Mouse (Mus musculus) splenic B cell, adult 2 months (primary cell): ENCODE measurements around the gene Pdia4.
"Not testable (repeated sequence)": the region's sequence is repeated elsewhere in the genome, so short reads cannot be mapped to it uniquely, and the experiment has no call there.

ENCODE experiments used
- DNase-seq: peaks from one replicate; pipeline ENCODE4 v3.0.0-alpha.2; 2011; ENCODE audit warnings: low read depth, low spot score
- H3K27me3 ChIP-seq: 2 replicates; pipeline ENCODE4 v1.6.1; 2012; ENCODE audit warnings: mild to moderate bottlenecking, low read length, moderate library complexity, mixed read lengths; ENCODE audit not compliant: control insufficient read depth, poor library complexity, insufficient read depth, severe bottlenecking
- H3K36me3 ChIP-seq: 2 replicates; pipeline ENCODE4 v1.6.1; 2012; ENCODE audit warnings: mild to moderate bottlenecking, low read length, moderate library complexity, mixed read lengths; ENCODE audit not compliant: control insufficient read depth, poor library complexity, insufficient read depth, severe bottlenecking

Gene Pdia4

DNA sequence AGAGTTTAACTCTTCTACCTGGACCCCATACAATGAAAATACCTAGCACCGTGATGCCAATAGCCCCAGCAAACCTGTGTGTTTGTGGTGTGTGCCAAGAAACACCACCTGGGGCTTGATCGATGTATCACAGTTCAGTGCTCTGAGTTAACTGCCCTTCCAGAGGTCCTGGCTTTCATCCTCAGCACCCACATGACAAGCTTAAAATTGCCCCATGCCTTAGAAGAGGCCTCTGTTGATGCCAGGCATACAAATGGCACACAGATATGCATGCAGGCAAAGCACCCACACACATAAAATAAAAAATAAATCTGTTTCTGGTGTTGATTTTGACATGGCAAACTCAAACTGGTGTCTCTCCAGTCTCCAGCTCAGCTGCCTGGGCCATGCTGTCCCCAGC, 20.7 kb downstream of the Pdia4 start:
- DNase-seq = no peak
- Histone ChIP-seq H3K27me3 (no peaks in the 10 kb centered on the region), H3K36me3 (peaks cover 4% of the 10 kb centered on the region)

DNA sequence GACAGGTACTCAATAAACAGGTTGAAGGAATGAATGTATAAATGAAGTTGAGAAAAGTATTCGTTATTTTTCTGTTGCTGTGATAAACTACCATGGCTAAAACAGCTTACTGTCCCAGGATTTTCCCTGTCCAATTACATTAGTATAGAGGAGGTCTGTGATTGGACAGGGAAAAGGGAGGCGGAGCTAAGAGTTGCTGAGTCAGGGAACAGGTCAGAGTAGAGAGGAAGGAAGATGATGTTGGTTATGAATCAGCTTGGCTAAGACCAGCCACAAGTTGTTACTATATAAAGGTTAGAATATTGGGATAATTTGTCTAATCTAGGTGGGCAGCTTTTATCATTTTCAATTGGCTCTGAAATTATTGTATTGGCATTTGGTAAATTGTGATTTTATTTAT, 22.5 kb downstream of the Pdia4 start:
- Histone ChIP-seq H3K36me3 (no peaks in the 10 kb centered on the region; the same call in none of the 2 replicates), H3K27me3 (no peaks in the 10 kb centered on the region)
- peak; percentile 28 for DNase-seq

DNA sequence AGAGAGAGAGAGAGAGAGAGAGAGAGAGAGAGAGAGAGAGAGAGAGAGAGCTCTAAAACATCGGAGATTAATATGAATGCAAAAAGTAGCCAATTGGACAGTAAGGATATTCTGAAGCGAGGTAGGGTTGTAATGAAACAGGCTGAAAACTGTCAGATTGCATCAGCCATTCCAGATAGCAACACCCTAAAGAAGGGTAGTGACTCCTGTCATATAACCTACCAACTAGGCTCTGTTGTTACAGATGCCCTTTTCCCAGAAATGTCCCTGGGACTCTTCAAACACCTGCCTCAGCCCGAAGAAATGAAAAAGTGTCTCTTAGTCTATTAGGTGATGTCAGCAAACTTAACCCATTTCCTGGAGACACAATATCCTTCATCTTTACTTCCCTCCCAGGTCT, 24.4 kb downstream of the Pdia4 start:
- Histone ChIP-seq H3K36me3 (no peaks in the 10 kb centered on the region), H3K27me3 (no peaks in the 10 kb centered on the region)
- DNase-seq = peak; percentile 23

DNA sequence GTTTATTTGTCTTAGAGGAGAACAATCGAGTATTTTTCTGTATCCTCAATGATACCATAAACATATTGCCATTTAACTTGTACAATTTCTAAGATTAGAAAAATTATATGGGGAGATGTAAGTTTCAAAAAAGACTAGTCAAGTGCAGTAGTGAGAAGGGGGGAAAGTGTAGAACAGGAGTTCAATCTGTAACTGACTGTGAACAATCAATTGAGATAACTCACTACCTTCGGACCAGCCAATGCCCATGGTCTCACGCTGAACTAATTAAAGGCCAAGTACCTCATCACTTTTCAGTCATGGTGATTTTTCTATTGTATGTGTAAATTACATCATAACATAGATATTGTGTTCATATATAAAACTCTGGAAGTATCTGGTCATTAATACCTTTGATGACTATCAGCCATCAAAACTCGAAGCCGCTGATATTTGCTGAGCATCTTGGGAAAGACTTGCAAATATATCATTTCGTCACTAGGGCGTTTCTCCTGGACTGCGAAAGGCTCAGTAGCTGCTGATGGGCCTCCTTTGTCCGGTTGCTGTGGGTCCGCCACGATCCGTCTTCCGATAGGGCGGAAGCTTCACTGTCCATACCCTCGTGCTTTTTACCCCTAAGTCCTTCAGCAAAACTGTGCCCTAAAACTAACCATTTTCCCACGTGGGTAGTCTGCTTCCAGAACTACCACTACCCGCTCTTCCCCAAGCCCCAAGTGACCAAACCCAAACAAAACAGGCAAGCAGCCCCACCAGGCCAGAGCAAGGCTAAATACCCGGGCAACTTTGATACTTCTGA, 25.1 kb downstream of the Pdia4 start:
- peak; percentile 89 for DNase-seq
- Histone ChIP-seq H3K36me3 (no peaks in the 10 kb centered on the region), H3K27me3 (no peaks in the 10 kb centered on the region)

DNA sequence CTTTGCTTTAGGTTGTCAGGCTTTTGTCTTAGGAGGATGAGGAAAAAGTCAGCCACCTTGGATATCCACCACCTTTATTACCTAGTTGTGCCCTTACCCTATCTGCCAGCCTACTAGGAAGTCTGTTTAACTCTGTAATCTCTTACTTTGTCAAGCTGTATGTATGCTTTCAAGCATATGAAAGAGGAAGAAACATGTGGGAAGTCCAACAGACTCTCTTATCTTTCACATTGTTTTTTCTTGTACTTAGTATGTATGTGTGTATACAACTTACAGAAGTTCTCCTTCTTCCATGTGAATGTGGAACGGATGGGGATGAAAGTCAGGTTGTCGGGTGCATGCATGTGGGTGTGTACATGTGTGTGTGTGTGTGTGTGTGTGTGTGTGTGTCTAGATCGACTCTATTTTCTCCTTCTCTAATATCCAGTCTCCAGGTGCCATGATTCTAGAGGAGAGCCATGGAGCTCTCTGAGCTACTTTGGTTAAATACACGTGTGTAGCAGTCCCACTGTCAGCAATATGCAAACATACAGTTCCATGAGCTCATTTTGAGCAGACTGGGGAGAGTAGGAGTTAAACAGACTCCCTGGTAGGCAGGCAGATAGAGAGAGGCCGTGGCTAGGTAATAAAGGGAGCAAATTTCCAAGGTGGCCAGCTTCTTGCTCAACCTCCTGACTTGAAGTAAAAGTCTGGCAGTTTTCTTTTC, 28.4 kb downstream of the Pdia4 start:
- Histone ChIP-seq H3K27me3 (no peaks in the 10 kb centered on the region), H3K36me3 (no peaks in the 10 kb centered on the region)
- peak; percentile 43 for DNase-seq

DNA sequence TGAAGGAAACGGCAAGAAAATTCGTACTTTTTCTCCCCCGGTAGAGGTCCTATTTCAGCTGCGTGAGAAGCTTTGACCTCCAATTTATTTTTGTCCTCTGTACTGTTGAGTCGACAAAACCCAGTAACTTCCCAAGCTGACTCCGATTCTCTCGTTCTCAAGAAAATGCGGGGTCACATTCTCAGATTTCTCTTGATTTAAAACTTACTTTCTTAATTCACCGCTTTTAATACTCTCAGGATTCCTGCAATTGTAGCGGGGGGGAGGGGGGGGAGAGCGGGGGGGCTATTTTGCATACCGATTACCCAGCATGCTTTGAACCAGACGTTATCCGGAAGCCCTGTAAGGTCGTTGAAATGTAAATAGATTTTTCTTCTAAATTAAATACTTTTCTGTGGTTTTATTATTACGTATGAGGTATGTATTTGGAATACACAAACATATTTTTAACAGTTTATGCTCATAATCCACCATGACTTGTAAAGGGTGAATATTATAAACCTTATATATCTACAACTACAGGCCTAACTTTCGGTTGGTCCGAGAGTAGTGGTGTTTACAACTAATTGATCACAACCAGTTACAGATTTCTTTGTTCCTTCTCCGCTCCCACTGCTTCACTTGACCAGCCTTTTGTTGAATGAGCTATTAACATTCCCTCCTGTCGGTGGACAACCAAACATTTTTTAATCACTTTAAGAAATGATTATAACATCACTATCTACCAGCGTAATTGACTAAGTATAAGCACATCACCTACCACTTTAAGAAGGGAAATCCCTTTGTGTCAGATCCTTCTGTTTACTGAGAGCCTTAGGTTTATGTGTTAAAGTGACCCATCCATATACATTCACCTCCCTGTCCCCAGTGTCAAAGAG, 31.9 kb downstream of the Pdia4 start:
- peak; percentile 87 for DNase-seq
- Histone ChIP-seq H3K27me3 (no peaks in the 10 kb centered on the region), H3K36me3 (no peaks in the 10 kb centered on the region)

DNA sequence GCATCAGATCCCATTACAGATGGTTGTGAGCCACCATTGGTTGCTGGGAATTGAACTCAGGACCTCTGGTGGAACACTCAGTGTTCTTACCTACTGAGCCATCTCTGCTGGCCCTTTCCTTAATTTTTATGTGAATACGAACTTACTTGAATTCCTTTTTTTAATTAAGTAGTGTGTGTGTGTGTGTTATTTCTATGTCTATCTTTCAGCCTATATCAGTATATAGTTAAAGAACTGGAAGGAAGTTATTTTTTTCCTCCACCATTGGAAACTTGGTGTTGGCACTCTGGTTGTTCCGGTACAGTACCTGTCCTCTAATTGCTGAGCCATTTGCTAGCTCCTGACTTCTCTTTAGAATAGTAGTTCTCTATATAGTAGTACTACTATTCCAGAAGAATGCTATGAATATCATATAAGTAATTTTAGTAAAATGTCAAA, 32.6 kb downstream of the Pdia4 start:
- DNase-seq = peak; percentile 53
- no peaks in the 10 kb centered on the region for H3K27me3 ChIP-seq
- H3K36me3 ChIP-seq = no peaks in the 10 kb centered on the region

DNA sequence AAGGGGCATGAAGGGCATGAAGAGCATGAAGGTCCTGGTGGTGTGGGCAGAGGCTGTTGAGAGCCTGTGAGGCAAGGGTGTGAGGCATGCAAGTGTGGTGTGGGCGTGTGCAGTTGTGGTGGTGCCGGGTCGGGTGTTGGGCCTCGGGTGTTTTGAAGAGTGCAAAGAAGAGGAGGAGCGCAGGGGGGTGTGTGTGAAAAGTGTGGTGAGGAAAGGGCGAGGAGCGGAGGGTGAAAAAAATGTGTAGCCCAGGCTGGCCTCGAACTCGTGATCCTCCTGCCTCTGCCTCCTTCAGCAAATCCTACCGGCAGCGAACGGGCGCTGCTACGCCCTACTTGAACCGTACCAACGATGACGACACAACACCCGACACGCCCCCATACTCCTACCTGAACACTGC, 41.5 kb downstream of the Pdia4 start:
- H3K36me3 ChIP-seq, H3K27me3 ChIP-seq: not testable (repeated sequence)
- peak; percentile 49 for DNase-seq

DNA sequence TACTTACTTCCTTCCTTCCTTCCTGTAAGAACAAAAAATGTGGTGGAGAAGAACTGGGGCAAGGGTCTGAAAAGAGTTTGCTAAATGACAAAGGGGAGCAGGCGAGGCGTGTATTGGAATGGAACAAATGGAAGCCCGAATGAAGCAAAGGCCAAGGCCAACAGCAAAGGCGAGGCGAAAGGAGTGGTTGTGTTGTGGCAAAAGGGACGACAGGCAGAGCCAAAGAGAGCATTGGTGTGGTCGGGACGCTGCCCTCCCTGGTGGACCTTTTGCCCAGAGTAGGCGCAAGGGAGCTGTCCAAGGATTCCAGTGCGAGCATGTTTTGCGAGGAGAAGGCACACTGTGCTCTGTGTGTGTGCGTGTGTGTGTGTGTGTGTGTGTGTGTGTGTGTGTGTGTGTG, 42.1 kb downstream of the Pdia4 start:
- H3K27me3 ChIP-seq, DNase-seq, H3K36me3 ChIP-seq: not testable (repeated sequence)

DNA sequence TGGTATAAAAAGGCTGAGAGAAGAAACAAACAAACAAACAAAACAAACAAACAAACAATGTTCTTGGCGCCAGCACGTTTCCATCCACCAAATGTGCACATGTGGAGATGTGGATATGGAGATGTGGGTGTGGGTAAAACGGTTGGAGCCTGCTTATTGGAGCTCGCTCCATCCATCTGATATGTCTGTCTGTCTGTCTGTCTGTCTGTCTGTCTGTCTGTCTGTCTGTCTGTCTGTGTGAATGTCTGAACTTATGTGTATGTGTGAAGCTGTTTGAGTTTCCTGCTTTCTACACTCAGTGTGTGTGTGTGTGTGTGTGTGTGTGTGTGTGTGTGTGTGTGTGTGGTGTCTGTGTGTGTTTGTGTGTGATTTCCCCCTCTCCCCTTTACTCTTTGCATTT, 43.4 kb downstream of the Pdia4 start:
- not testable (repeated sequence) for H3K27me3 ChIP-seq, H3K36me3 ChIP-seq, DNase-seq

DNA sequence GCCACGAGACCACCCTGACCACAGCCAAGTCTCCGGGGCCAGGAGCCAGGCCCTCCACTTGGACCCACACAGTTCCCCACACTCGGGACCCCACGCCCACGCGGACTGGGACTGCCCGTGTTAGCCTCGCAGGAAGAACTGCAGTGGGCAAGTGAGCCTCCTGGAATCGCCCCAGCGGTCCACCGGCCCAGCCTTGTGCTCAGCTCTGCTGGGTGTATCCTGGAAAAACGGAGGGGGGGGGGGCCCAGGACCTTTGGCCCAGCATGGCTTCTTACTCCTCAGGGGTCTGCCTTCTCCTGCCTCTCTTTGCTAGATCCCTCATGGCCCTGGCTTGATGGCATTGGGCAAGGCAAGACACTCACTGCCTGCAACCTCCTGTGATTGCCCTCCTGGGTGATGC, 44.7 kb downstream of the Pdia4 start:
- DNase-seq, H3K27me3 ChIP-seq, H3K36me3 ChIP-seq: not testable (repeated sequence)

DNA sequence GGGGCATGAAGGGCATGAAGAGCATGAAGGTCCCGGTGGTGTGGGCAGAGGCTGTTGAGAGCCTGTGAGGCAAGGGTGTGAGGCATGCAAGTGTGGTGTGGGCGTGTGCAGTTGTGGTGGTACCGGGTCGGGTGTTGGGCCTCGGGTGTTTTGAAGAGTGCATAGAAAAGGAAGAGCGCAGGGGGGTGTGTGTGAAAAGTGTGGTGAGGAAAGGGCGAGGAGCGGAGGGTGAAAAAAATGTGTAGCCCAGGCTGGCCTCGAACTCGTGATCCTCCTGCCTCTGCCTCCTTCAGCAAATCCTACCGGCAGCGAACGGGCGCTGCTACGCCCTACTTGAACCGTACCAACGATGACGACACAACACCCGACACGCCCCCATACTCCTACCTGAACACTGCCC, 45.9 kb downstream of the Pdia4 start:
- not testable (repeated sequence) for H3K36me3 ChIP-seq, H3K27me3 ChIP-seq, DNase-seq

DNA sequence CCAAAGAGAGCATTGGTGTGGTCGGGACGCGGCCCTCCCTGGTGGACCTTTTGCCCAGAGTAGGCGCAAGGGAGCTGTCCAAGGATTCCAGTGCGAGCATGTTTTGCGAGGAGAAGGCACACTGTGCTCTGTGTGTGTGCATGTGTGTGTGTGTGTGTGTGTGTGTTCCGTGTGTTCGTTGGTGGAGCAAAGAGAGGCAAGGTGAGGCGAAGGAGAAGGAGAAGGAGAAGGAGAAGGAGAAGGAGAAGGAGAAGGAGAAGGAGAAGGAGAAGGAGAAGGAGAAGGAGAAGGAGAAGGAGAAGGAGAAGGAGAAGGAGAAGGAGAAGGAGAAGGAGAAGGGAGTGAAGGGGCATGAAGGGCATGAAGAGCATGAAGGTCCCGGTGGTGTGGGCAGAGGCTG, 50.5 kb downstream of the Pdia4 start:
- not testable (repeated sequence) for H3K36me3 ChIP-seq, H3K27me3 ChIP-seq, DNase-seq

DNA sequence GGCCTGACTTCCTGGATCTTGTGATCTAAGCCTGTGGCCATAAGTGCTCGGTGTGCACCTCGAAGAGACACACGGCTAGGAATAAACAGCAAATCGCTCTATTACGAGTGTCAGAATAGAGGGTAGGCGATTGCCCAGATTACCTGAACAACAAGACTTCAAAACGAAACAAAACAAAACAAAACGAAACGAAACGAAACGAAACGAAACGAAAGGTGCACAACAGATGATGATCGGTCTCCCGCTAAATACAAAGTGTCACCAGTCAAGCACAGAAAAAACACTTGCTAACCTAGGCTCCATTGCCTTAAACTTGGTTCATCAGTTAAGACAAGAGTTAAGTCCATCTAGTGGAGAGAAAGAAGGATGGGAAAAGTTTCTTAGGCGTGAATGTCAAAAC, 53.8 kb downstream of the Pdia4 start:
- H3K27me3 ChIP-seq, DNase-seq, H3K36me3 ChIP-seq: not testable (repeated sequence)

DNA sequence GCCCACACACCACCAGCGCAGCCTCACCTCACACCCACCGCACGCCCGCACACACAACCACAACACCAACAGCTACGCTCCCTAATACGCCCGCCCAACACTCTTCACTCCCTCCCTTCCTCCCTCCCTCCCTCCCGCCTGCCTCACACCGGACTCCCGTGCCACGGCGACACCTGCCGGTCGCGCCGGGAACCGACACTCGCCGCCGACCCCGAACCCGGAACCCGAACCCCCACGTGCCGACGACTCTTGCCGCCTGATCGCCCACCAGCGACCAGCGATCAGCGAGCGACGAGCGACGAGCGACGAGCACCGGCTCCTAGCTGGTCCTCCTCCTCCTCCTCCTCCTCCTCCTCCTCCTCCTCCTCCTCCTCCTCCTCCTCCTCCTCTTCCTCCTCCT, 55.4 kb downstream of the Pdia4 start:
- not testable (repeated sequence) for DNase-seq, H3K36me3 ChIP-seq, H3K27me3 ChIP-seq
